Mouse (Mus musculus) C2C12 (cell line): ENCODE data around the gene Galnt17. TPM values are rescaled to one million over a fixed set of nuclear protein-coding genes. Genes with fewer than 3 reads are reported as not detected.

Source experiments
- H3K27me3 ChIP-seq: one replicate; pipeline ENCODE4 v1.6.1; 2011; ENCODE audit not compliant: control insufficient read depth, insufficient read depth, insufficient read length
- H3K36me3 ChIP-seq: one replicate; pipeline ENCODE4 v1.6.1; 2011; ENCODE audit not compliant: control insufficient read depth, insufficient read depth
- H3K4me3 ChIP-seq: one replicate; pipeline ENCODE4 v1.5.1; 2011; ENCODE audit warnings: mild to moderate bottlenecking, control low read depth; ENCODE audit not compliant: poor library complexity, insufficient read depth, severe bottlenecking
- H3K79me2 ChIP-seq: one replicate; pipeline ENCODE4 v1.6.1; 2011; ENCODE audit not compliant: control insufficient read depth, insufficient read depth
- H3K79me3 ChIP-seq: one replicate; pipeline ENCODE4 v1.6.1; 2011; ENCODE audit warnings: low read depth, control low read depth
- H3ac ChIP-seq: one replicate; pipeline ENCODE3; 2011; ENCODE audit warnings: low read depth; ENCODE audit not compliant: control insufficient read depth, insufficient read length
- CEBPB ChIP-seq: IDR thresholded peaks from one replicate; pipeline ENCODE4 v1.6.1; 2011; ENCODE audit warnings: low read depth, mild to moderate bottlenecking, control low read depth, moderate library complexity
- CTCF ChIP-seq: IDR thresholded peaks from one replicate; pipeline ENCODE4 v1.5.1; 2011; ENCODE audit not compliant: control insufficient read depth, insufficient read depth, insufficient read length
- FOSL1 ChIP-seq: IDR thresholded peaks from one replicate; pipeline ENCODE4 v1.8.0; 2011; ENCODE audit warnings: mild to moderate bottlenecking, low read length; ENCODE audit not compliant: poor library complexity, insufficient read depth, severe bottlenecking
- MAX ChIP-seq: IDR thresholded peaks from one replicate; pipeline ENCODE4 v1.6.1; 2011; ENCODE audit warnings: mild to moderate bottlenecking, control low read depth
- MYOD1 ChIP-seq: IDR thresholded peaks from one replicate; pipeline ENCODE4 v1.6.1; 2011; ENCODE audit warnings: low read depth; ENCODE audit not compliant: control insufficient read depth, insufficient read length
- MYOG ChIP-seq: IDR thresholded peaks from one replicate; pipeline ENCODE4 v1.6.1; 2011; ENCODE audit not compliant: control insufficient read depth, insufficient read length; ENCODE audit errors: extremely low read depth
- USF1 ChIP-seq: IDR thresholded peaks from one replicate; pipeline ENCODE4 v1.6.1; 2011; ENCODE audit warnings: low read depth, mild to moderate bottlenecking, control low read depth, moderate library complexity
- polyA plus RNA-seq: library from polyadenylated mRNA; unstranded; fragments of >200 nt; fragmentation: generic; extraction: Trizol; gene quantifications from one replicate; pipeline ENCODE4 v1.2.1, GENCODE M21; 2012; ENCODE audit warnings: missing spikeins

Galnt17 gene
- polyA plus RNA-seq, 1 experiment = 0.04 TPM

- no peaks in the 10 kb centered on the region for H3K27me3 ChIP-seq
- no peaks in the 10 kb centered on the region for H3K79me2 ChIP-seq
- H3K4me3 ChIP-seq = no peak overlapping the region
- H3K79me3 ChIP-seq = no peaks in the 10 kb centered on the region
- no peak overlapping the region for H3ac ChIP-seq
- no peak for TF ChIP-seq MYOG
- no peak for TF ChIP-seq MYOD1
- no peak for TF ChIP-seq CEBPB
- TF ChIP-seq FOSL1 = no peak
- TF ChIP-seq USF1 = no peak
- H3K36me3 ChIP-seq = no peaks in the 10 kb centered on the region
Measured at GRCm38 (mm10) chr5:131201146-131201545, 107.2 kb downstream of the Galnt17 start.

GRCm38 (mm10) chr5:131192311-131192710 is 116.0 kb downstream of the Galnt17 start:
- TF ChIP-seq MYOD1 = no peak
- TF ChIP-seq FOSL1 = no peak
- TF ChIP-seq MYOG = no peak
- TF ChIP-seq CTCF = no peak
- TF ChIP-seq USF1 = no peak
- TF ChIP-seq CEBPB = no peak
- no peak for TF ChIP-seq MAX
- Histone ChIP-seq H3K27me3 (no peaks in the 10 kb centered on the region), H3K36me3 (no peaks in the 10 kb centered on the region), H3K4me3 (no peak overlapping the region), H3ac (no peak overlapping the region), H3K79me3 (no peaks in the 10 kb centered on the region), H3K79me2 (no peaks in the 10 kb centered on the region)

DNA sequence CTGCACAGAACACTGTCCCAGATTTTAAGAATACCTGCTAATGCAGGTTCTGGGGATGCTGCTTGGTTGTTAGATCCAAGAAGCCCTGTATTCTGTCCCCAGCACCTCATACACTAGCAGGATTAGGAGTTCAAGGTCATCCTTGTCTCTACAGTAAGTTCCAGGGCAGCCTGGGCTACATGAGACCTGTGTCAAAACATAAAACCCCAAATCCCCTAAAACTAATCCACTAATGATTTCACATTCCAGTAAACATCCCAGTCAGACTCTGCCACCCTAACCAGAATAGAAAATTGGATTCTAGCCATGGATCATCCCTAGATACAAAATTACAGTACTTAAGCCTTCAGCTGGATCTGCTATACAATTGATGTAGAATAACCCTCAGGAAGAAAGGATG is 123.7 kb downstream of the Galnt17 start:
- H3K4me3 ChIP-seq = no peak overlapping the region
- no peaks in the 10 kb centered on the region for H3K79me2 ChIP-seq
- no peaks in the 10 kb centered on the region for H3K79me3 ChIP-seq
- H3ac ChIP-seq = no peak overlapping the region
- H3K36me3 ChIP-seq = no peaks in the 10 kb centered on the region
- no peaks in the 10 kb centered on the region for H3K27me3 ChIP-seq
- no peak for TF ChIP-seq MYOG
- no peak for TF ChIP-seq FOSL1
- TF ChIP-seq CEBPB = no peak
- no peak for TF ChIP-seq MAX
- TF ChIP-seq CTCF = no peak
- TF ChIP-seq MYOD1 = no peak
- no peak for TF ChIP-seq USF1

- H3K36me3 ChIP-seq = no peaks in the 10 kb centered on the region
- TF ChIP-seq CTCF (no peak), FOSL1 (no peak), CEBPB (no peak), MAX (no peak), MYOG (no peak), USF1 (no peak), MYOD1 (no peak)
- H3K4me3 ChIP-seq = no peak overlapping the region
- no peaks in the 10 kb centered on the region for H3K27me3 ChIP-seq
- no peaks in the 10 kb centered on the region for H3K79me3 ChIP-seq
- no peak overlapping the region for H3ac ChIP-seq
- no peaks in the 10 kb centered on the region for H3K79me2 ChIP-seq
Measured at GRCm38 (mm10) chr5:131181231-131181630, 127.1 kb downstream of the Galnt17 start.

- TF ChIP-seq MYOG = no peak
Measured at GRCm38 (mm10) chr5:131180756-131181155, 127.5 kb downstream of the Galnt17 start.

GRCm38 (mm10) chr5:131177851-131178250 is 130.4 kb downstream of the Galnt17 start:
- Histone ChIP-seq H3K27me3 (no peaks in the 10 kb centered on the region), H3K4me3 (no peak overlapping the region), H3K36me3 (no peaks in the 10 kb centered on the region), H3K79me3 (no peaks in the 10 kb centered on the region), H3ac (no peak overlapping the region), H3K79me2 (no peaks in the 10 kb centered on the region)
- no peak for TF ChIP-seq MAX
- TF ChIP-seq FOSL1 = no peak
- TF ChIP-seq CTCF = no peak
- TF ChIP-seq CEBPB = no peak
- TF ChIP-seq MYOD1 = no peak
- no peak for TF ChIP-seq MYOG
- TF ChIP-seq USF1 = no peak

More at GRCm38 (mm10) chr5:131180756-131181155, 127.5 kb downstream of the Galnt17 start:
- Histone ChIP-seq H3K36me3 (no peaks in the 10 kb centered on the region), H3K79me2 (no peaks in the 10 kb centered on the region), H3K27me3 (no peaks in the 10 kb centered on the region), H3ac (no peak overlapping the region), H3K4me3 (no peak overlapping the region), H3K79me3 (no peaks in the 10 kb centered on the region)
